Mouse (Mus musculus) telencephalon, adult 2 months (tissue): ENCODE data around the gene Krtdap.
"Not testable (repeated sequence)": the region's sequence is repeated elsewhere in the genome, so short reads cannot be mapped to it uniquely, and the experiment has no call there.

Experiments
- DNase-seq: peaks from one replicate; pipeline ENCODE4 v3.0.0-alpha.2; 2011; ENCODE audit warnings: low read depth, low spot score

The Krtdap gene

DNA sequence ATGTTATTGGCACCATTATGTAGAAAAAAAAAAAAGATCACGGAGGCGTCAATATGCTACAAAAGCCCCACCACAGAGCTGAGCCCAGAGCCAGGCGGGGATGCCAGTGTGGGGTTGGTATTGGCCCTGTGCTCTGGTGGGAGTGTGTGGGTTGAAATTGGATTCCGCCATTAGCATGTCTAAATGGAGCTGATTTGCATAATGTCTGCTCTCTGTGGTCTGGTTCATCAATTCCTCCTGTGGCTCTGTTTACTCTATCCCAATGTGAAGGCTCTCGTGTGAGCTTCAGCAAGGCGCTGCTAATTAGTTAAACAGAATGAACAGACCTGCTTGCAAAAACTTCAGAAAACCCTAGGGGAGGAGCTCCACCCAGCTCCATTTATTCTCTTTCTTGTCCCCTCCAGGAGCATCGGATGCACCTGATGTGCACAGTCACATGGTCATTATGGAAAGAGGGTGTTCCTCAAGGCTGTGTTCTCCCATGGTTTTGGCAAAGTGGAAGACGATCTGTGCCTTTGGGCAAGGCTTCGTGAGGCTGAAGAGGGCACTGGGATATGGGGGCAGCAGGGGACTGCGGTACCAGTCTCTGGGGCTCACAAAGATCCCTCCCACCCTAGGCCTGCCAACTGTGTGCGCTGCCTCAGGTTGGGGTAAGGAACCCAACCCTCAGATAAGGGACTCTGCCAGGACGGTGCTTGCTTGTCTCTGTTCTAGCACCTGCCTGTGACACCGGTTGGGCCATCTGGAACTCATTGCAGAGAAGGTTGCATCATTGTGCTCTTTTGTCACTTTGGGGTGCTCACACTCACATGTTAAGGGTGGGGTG is 1.8 kb upstream of the Krtdap start:
- DNase-seq = peak; percentile 33

DNA sequence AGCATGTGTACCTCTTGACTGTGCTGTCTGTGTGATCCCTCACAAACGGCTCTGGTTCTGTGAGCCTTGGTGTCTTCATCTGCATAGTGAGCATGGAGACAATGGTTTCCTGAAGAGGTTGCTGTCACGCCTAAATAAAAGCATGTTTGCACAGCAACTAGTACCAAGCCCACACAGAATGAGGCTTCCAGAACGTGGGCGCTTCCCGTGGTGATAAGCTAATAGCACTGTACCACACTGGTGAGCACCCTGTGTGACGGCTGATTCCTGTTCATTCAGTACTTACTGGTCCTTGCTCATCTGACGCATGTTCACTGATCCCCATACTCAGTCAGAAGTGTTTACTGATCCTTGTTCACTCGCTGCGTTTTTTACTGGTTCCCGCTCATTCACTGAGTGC is 2.4 kb downstream of the Krtdap start:
- DNase-seq = peak; percentile 19

DNA sequence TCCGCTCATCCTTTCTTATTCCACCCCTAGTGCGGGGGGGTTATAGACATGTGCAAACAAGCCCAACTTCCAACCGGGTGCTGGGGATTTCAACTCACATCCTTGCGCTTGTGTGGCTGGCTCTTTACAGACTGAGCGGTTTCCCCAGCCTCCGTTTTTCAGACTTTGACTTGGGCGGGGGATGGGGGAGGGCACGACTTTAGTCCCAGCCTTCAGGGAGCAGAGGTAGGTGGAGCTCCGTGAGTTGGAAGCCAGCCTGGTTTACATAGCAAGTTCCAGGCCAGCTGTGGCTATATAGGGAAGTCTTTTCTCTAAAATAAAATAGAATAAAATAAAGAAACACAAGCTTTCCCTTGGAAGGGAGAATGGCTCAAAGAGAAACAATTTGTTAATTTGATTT is 4.2 kb downstream of the Krtdap start:
- peak; percentile 32 for DNase-seq

DNA sequence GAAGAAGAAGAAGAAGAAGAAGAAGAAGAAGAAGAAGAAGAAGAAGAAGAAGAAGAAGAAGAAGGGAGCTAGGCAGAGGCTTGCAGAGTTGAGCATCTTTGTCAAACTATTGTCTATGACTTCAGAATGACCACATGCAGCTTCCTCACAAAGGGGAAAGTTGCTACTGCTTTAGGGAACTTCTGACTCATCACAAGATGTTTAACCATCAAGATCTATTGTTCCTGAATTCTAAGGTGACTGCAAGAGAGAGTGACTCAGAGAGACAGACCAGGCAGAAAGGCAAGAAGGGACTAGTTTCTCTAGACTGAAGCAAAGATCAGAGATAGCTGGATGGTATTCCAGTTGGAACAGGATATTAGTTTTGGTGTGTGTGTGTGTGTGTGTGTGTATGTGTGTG is 7.2 kb downstream of the Krtdap start:
- DNase-seq = no peak

- DNase-seq = peak; percentile 87
These were observed 9.1 kb downstream of the Krtdap start for GRCm38 (mm10) chr7:30796790-30797189.

- DNase-seq = no peak
These were observed 13.0 kb downstream of the Krtdap start for GRCm38 (mm10) chr7:30800653-30801052.

DNA sequence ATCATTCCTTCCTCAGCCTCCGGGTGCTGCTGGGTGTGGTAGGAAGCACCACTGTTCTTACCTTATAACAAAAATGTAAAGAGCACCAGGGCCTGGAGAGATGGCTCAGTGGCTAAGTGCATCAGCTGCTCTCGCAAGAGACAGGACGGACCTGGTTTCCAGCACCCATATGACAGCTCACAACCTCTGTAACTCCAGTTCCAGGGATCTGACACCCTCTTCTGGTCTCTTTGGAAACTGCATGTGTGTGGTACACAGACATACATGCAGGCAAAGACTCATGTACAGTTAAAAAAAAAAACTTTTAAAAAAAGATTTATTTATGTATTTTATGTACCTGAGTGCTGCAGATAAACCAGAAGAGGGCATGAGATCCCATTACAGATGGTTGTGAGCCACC is 15.6 kb downstream of the Krtdap start:
- no peak for DNase-seq

DNA sequence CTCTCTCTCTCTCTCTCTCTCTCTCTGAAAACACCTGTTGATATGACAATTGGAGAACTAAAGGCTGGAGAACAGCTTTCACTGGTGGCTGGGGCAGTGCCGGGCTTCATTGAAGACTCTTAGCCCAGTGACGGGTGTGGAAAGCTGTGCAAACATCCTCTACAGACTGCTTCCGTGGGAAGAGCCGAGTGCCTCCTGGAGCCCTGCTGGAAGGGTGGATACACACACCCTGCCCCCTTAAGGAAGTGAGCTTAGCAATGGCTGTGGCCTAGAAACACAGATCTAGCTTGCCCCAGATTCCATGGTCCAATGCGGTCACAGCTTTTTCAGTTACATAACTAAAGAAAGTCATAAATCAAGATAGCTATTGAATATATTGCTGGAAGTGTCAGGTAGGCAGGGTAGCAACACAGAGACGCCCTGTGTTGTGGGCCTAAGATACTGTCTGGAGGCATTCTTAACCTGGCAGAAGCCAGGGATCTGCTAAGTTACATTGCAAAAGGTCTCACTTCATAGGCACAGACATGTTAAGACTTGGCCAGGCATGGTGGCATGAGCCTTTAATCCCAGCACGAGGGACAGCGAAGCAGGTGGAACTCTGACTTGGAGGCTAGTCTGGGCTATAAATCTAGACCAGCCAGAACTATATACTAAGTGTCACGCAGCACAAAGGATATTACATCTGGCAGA is 16.5 kb downstream of the Krtdap start:
- no peak for DNase-seq

DNA sequence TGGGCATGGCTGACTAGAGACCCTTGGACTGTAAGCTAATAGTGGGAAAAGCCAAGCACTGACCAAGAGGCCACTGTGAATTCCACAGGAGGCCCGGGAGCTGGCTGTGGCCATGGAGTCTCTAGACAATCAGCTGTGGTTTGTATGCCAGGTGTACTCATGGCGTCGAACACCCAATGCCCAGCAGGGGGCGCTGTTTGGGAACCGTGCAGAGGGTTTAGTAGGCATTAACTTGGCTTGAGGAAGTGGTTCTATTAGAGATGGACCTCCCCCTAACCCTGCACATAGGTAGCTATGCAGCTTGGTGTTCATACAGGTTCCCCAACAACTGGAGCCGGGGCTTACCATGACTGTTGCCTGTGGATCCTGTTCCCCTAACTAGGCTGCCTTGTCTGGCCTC is 18.2 kb downstream of the Krtdap start:
- no peak for DNase-seq

GRCm38 (mm10) chr7:30810319-30810718 is 22.6 kb downstream of the Krtdap start:
- DNase-seq = no peak

DNA sequence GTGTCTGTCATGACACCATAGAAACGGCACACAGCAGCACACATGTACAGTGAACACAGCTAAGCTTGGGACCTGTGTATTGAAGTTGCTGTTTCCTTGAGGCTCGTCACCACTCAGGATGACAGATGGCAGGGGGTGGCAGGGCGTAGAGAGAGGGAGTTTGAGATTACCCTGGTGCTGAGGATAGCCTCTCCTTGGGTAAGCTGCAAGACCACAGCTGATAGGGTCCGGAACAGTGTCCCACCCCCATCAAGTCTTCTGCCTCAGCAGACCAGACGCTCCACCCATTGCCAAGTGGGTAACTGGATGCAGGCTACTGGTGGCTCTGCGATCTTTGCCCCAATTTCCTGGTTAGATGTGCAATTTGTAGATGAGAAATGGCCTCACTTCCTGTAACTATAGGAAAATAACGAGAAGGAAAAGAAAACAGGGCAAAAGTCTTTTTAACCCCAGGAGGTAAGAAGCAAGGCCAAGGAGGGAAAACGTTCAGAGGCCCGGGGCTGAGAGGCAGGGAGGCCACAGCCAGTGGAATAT is 24.1 kb downstream of the Krtdap start:
- DNase-seq = no peak

GRCm38 (mm10) chr7:30812291-30812807 is 24.7 kb downstream of the Krtdap start:
- DNase-seq = no peak

DNA sequence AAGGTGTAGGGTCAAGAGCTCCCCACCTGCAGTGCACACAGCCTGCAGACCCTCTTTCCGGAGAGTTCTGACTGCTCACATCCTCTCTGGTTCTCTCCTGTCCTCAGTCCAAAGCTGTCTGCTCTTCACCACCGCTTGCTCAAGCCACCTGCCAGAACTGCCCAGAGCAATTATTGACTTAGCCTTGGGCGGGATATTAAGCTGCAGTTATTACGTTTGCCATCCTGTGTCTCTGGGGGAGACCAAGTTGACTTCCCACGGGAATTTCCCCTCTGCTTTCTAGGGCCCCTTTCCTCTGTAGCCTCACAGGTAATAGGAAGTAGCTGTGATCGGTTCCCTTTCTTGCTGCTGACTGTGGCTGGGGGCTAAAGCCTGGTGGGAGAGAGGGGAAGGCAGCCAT is 32.4 kb downstream of the Krtdap start:
- DNase-seq = no peak

DNA sequence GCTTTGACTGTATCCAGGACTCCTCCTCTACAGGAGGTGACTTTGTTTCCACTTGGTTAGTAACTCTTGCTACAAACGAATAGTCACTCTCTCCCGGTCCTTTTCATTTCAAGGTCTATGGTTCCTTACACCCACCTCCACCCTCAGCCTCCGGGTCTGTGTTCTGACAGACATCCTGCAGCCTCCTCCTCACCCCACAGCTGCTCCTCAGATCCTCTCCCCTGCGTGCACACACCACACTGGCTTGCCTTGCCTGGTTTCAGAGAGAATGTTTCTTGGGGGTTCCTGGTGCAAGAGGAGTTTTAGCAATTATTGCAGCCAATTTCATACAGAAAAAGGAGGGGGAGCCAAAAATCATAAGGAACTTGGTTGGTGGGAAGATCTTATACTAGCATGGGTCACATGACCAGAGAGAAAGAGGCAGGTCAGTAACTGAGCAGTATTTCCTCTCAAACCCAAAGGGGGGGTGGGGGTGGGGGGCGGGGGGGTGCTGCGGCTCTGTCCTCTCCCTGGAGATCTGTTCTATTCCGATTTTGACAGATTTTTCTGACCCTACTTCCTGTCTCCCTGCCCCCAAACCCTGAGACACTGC is 33.3 kb downstream of the Krtdap start:
- DNase-seq = no peak

DNA sequence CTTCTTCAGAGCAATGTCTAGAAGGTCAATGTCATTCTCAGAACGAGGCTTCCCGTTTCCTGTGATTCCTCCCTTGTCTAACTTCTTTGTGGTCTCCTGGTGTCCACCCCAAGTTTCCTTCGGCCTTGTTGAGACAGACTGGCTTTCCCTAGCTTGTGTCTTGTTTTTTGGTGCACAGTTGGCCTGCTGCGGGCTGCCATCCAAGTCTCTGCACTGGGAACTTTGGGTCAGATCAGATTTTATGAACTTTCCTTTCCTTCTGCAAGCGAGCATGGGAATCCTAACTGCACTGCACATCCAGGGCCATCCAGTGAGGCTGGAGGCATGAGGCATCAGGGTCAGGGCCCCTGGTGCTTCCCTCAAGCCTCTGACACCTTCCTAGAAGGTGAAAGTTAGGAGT is 33.8 kb downstream of the Krtdap start:
- DNase-seq = no peak

DNA sequence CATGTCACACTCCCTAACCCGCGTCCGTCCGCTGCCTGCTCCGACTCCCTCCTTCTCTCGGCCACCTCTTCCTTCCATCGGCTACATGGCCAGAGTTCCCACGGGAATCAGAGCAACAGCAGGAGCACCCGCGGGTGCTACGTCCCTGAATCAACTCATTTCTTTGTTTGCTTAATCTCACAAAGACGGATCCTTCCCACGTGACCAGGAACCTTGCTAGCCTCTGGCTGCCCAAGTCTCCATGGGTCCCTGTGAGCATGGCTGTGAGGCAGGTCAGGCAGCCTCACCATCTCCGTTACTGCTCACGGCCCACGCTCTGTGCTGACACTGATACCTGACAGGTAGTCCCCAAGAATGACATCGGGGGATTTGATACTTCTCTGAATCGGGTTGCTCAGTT is 36.0 kb downstream of the Krtdap start, which contains the start of gene Ffar2:
TSS of gene Ffar2 (minus strand) at position 101 of the 400 bp plus-strand sequence.
- DNase-seq = no peak

- no peak for DNase-seq
These were observed 36.6 kb downstream of the Krtdap start for GRCm38 (mm10) chr7:30824306-30824705.

GRCm38 (mm10) chr7:30826660-30827059 is 39.0 kb downstream of the Krtdap start:
- no peak for DNase-seq

GRCm38 (mm10) chr7:30828871-30829270 is 41.2 kb downstream of the Krtdap start:
- DNase-seq = not testable (repeated sequence)

GRCm38 (mm10) chr7:30829428-30829827 is 41.7 kb downstream of the Krtdap start:
- no peak for DNase-seq

- DNase-seq = no peak
These were observed 44.6 kb downstream of the Krtdap start for GRCm38 (mm10) chr7:30832261-30832660.

- DNase-seq = not testable (repeated sequence)
These were observed 45.0 kb downstream of the Krtdap start for GRCm38 (mm10) chr7:30832684-30833083.
